Mouse (Mus musculus) thymus, adult 18-20 months (tissue): ENCODE measurements around the gene 9530053A07Rik.
"Not testable (repeated sequence)": the region's sequence is repeated elsewhere in the genome, so short reads cannot be mapped to it uniquely, and the experiment has no call there.

Experiments used
- DNase-seq, 2 experiments: peaks; one replicate each; pipeline ENCODE4 v3.0.0; 2022; ENCODE audit warnings: mixed read lengths in 2 of 2

9530053A07Rik gene

DNA sequence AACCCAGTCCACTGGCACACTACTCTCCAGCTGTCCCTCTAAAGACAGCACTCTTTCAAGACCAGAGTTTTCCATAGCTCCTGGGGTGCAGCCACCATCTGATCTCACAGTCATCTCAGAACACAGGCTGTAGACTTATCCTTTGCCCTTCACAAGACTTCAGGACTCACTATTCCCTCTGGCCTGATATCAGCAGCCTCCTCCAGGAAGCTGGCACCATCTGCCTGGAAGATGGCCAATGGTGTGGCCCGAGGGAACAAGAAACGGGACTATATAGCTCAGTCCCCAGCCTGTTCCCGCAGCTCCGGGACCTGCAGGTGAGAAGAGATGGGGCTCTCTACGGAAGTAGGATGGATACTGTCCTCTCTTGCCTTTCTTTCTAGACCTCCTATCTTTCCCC, at the start of gene 9530053A07Rik:
9530053A07Rik (plus strand) TSS at position 301 of the 400 bp plus-strand sequence.
- DNase-seq, result no peak

GRCm38 (mm10) chr7:28084215-28084614, 45.1 kb upstream of the 9530053A07Rik start:
- DNase-seq, result no peak

GRCm38 (mm10) chr7:28086236-28086635, 43.0 kb upstream of the 9530053A07Rik start:
- DNase-seq, result no peak

DNA sequence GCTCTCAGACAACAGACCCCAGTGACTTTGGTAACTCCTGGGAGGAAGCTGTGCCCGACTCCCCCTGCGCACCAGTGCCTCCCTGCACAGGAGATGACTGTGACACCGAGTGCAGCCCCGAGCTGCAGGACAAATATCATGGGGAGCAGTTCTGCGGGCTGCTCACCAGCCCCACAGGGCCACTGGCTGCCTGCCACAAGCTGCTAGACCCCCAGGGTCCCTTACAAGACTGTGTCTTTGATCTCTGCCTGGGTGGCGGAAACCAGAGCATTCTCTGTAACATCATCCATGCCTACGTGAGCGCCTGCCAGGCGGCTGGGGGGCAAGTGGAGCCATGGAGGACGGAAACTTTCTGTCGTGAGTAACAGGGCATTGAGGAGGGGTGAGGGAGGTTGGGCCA, 35.7 kb upstream of the 9530053A07Rik start:
- DNase-seq, result no peak

- DNase-seq, result no peak
Measured at GRCm38 (mm10) chr7:28099101-28099500, 30.2 kb upstream of the 9530053A07Rik start.

DNA sequence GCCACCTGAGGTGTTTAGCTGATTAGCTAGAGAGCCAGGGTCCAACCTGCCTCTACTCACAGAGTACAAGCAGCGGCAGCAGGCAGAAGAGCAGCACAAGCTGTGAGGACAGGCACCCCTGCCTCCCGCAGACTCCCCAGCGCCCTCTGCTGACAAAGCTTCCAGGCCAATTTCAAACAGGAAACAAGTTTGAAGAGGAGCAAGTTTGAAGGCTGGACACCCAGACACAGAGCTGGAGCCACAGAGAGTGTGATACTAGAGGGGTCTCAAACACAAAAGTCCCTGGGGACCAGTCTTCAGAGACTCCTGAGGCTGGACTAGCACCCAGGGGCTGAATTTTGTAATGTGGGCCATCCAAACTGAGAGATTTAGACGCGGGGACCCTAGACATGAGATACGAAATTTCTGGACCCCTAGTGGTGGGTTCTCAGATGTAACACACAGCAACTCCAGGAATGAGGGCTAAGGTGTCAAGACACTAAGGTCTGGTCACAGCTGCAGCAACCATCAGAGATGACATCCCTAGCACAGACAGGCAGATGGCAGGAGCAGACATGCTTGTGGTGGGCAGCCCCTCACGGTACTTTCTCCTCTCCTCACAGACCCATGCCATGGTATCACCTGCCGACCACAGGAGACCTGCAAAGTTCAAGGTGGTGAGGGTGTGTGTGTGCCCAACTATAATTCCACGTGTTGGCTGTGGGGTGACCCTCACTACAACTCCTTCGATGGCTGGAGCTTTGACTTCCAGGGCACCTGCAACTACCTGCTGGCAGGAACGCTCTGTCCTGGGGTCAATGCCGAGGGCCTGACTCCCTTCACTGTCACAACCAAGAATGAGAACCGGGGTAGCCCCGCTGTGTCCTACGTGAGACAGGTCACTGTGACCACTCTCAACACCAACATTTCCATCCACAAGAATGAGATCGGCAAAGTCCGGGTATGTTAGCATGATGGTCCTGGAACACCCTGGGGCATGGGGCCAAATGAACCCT, 28.4 kb upstream of the 9530053A07Rik start:
- no peak for DNase-seq

DNA sequence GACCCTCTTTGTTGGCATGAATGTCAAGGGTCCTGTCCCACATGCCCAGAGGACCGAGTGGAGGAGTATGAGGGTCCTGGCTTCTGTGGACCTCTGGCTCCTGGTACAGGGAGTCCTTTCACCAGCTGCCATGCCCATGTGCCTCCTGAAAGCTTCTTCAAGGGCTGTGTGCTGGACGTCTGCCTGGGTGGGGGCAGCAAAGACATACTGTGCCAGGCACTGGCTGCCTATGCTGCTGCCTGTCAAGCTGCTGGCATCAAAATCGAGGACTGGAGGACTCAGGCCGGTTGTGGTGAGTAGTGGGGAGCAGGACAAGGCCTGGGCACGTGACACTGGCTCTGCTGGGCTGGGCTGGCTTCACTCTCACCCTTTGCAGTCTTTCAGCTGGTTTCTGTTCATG, 26.3 kb upstream of the 9530053A07Rik start:
- DNase-seq, result not testable (repeated sequence)

DNA sequence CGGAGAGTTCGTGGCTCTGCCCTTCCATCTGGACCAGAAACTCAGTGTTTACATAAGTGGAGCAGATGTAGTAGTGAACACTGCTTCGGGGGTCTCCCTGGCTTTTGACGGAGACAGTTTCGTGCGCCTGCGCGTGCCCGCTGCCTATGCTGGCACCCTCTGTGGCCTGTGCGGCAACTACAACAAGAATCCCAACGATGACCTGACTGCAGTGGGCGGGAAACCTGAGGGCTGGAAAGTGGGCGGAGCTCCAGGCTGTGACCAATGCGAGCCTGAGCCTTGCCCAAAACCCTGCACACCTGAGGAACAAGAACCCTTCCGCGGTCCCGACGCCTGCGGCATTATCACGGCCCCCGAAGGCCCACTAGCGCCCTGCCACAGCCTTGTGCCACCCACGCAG, 24.6 kb upstream of the 9530053A07Rik start:
- no peak for DNase-seq

DNA sequence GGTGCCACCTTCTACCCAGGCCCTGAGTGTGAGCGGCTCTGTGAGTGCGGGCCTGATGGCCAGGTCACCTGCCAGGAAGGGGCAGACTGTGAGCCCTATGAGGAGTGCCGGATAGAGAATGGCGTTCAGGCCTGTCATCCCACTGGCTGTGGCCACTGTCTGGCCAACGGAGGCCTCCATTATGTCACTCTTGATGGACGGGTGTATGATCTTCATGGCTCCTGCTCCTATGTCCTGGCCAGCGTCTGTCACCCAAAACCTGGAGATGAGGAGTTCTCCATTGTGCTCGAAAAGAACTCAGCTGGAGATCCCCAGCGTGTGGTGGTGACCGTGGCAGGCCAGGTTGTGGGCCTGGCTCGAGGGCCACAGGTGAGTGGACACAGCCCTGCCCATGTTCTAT, 23.0 kb upstream of the 9530053A07Rik start:
- DNase-seq, result no peak

GRCm38 (mm10) chr7:28114648-28115047, 14.6 kb upstream of the 9530053A07Rik start:
- no peak for DNase-seq

GRCm38 (mm10) chr7:28137613-28138012, 8.3 kb downstream of the 9530053A07Rik start:
- no peak for DNase-seq

DNA sequence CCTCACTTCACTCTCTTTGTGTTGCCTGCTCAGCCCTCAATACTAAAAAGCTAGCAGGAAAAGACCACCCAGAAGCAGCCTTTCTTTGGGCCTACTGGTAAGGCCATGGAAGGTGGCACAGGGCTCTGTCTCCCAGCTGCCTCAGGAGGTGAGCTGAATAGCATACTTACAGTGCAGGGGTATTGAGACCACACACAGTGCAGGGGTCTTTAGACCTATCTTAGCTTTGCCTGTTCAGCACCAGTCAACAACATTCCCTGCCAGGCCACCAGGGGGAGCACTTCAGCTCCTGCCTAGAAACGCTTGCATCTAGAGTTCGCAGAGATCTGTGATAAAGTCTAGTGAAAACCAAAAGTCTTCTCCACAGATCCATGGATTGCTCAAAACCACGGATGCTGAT, 19.0 kb downstream of the 9530053A07Rik start:
- peak; percentile 22 to 29 for DNase-seq

GRCm38 (mm10) chr7:28149841-28150240, 20.6 kb downstream of the 9530053A07Rik start:
- no peak for DNase-seq

DNA sequence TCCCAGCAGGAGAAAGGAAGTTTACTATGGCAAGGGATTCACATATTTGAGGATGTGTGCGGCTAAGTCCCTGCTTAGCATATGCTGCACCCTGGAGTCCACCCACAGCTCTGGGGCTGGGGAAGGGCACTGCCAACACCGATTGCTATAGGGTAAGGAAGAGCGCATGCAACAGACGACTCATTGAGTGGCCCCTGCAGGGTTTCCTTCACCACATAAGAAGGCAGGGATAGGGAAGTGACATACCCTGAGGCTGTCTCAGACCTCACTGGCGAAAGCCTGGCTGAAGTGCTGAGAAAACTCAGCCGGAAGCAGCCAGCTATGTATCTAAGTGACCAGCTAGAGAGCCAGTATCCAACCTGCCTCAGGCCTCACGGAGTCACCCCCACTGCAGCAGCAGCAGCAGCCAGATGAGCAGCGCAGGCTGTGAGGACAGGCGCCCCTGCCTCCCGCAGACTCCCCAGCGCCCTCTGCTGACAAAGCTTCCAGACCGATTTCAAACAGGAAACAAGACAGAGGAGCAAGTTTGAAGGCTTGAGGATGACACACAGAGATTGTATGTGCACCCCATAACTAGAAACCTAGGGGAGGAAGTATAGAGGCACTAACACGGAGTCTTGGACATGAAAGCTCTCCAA, 22.4 kb downstream of the 9530053A07Rik start:
- DNase-seq, result peak; percentile 28 to 32

DNA sequence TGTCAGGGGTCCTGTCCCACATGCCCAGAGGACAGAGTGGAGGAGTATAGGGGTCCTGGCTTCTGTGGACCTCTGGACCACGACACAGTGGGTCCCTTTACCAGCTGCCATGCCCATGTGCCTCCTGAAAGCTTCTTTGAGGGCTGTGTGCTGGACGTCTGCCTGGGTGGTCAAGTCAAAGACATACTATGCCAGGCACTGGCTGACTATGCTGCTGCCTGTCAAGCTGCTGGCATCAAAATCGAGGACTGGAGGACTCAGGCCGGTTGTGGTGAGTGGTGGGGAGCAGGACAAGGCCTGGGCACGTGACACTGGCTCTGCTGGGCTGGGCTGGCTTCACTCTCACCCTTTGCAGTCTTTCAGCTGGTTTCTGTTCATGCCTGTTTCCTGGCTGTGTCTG, 24.3 kb downstream of the 9530053A07Rik start:
- DNase-seq, result not testable (repeated sequence)

- no peak for DNase-seq
Measured at GRCm38 (mm10) chr7:28159292-28159691, 30.0 kb downstream of the 9530053A07Rik start.

DNA sequence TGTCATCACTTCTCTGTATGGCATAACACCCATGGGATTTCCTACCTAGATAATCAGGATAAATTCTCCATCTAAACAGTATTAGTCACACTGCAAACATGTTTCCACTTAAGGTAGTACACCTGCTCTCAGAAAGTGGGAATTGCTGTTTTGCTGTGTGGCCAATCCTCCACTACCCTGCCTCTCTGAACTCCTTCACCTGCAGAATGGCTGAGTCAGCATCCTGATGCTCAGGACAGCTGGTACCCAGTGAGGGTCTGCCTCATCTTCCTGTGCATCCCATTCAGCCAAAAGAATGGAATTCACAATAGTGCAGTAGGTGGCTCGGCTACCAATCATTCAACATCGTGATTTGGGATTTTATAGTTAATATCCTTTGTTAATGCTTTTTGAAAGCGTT, 30.6 kb downstream of the 9530053A07Rik start:
- no peak for DNase-seq

- no peak for DNase-seq
Measured at GRCm38 (mm10) chr7:28161163-28161749, 32.0 kb downstream of the 9530053A07Rik start.

DNA sequence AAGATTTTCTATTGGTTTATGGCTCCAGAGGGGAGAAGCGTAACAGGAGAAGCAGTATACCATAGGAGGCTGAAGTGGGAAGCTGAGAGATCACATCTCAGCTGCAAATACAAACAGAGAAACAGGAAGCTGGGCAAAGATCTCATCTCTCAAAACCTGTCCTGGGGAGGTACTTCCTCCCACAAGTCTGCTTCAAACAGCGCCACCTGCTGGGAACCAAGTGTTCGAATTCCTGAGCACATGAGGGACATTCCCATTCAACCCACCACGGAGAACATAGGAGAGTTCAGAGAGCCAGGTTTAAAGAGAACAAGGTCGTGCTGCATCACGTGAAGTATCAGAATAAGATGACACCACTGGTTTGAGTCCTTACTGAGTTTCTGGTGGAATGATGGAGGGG, 36.1 kb downstream of the 9530053A07Rik start:
- no peak for DNase-seq

- peak; percentile 38 to 55 for DNase-seq
Measured at GRCm38 (mm10) chr7:28168320-28169115, 39.3 kb downstream of the 9530053A07Rik start.

DNA sequence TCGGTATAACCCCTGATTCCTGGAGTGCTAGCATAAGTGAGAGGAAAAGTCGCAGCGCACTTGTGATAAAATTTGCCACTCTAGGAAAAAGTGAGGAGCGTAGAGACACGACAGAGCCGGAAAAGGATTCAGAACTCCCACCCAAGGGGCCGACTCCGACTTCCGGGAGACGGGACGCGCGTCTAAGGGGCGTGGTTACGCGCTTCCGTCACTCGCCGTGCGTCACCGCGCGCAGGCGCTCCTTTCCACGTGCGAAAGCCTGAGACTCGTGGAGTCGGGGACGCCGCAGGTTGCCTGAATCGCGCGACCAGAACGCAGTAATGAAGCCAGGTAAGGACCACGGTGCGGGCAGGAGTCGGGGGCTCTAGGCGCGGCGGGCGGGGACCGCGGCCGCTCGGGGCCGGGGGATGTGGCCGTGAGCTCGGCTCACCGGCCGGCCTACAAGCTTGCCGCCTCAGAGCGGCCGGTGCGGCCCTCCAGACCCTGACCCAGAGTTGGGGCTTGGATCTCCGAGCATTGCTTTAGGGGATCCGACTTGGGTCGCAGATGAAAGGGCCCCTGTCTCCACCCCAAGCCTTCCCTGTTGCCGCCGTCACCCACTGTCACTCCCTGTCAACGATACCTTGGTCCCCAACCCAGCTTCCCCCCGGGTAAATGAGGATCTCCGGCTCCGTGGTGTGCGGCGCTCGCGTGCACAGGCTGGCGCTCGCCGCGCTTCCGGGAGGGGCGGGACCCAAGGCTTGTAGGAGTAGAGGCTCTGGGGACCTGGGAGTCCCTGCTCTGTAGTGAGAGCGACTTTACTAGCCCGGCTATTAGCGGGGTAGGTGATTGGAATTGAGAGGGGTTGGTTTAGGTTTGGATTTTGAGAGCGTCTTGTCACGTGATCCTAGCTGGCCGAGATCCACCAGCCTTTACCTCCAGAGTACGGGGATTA, 40.5 kb downstream of the 9530053A07Rik start, which contains the start of gene Fbl:
Fbl (plus strand) TSS at position 222 of the 934 bp plus-strand sequence.
- DNase-seq, result peak; percentile 84 to 88
